Mouse (Mus musculus): ENCODE data around the gene 1700008O03Rik.

Gene 1700008O03Rik

GRCm38 (mm10) chr7:44344622-44345021 lies 41.0 kb downstream of the 1700008O03Rik start:
- DNase-seq (ENCODE audit: low spot score) = no peak

- no peak for DNase-seq (ENCODE audit: low spot score)
Observed at GRCm38 (mm10) chr7:44343459-44344015, 42.1 kb downstream of the 1700008O03Rik start.

- DNase-seq (ENCODE audit: low spot score) = no peak
Observed at GRCm38 (mm10) chr7:44341714-44342113, 43.9 kb downstream of the 1700008O03Rik start.

DNA sequence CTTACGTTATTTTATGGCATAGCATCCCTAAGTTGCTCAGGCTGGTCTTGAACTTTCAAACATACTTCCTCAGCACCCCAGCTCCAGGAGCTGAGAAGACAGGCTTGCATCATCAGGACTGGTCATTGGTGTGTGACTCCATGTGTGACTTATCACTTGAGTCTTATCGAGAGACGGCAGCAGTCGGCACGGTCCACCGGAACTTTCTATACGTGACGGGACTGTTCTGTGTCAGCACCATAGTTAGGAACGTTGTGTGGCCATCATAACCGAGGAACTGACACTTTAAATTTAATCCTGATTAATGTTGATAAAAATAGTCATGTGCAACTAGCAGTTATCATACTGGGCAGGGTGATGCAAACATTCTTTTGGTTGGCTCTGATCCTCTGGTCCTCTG lies 44.5 kb downstream of the 1700008O03Rik start:
- DNase-seq (ENCODE audit: low spot score) = no peak

DNA sequence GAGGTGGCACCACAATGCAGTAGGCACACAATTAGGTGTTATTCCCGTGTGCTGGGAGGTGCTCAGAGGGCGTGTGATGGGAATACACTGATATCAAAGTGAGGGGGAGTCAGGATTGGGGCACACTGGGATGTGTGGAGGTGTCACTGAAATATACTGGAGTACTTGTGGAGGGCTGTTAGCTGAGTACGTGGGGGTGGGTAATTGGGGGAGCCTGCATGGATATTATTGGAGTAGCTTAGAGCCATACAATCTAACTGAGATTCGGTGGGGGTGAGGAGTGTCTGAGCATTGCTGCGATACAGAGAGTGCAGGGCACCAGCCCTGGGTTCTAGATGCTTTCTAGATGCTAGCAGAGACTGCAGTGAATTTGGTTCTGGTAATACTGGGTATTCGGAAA lies 45.4 kb downstream of the 1700008O03Rik start:
- DNase-seq (ENCODE audit: low spot score) = no peak

DNA sequence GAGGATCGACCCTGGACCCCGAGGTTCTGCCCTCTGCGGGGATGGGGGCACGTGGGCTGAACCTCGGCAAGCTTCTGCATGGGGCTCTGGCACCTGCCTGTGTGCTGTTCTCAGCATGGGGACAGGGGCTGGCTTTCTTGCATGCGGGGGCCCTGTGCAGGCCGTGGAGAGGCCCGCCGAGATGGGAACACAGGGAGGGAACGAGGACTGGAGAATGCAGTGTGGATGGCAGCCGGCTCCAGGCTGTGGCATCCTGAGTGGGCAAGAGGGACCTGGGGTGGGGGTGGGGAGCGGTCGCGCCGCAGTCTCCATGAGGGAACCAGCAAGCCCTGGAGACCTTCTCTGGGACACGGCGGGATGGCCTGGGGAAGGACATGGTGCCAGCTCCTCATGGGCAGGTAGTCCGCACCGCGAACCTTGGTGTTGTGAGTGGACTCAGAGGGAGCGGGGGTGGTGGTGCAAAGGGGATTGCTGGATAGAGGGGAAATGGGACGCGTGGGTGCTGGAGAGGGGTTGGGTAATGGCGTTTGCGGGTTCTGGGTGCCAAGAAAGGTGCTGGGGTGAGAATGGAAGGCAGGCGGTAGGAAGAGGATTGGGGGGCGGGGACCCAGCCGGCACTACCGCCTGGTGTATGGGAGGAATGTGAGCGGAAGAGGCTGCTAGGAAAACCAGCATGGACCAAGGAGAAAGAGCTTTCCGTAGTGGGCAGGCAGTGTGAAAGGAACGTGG lies 48.3 kb downstream of the 1700008O03Rik start:
- DNase-seq (ENCODE audit: low spot score) = no peak

- no peak for DNase-seq (ENCODE audit: low spot score)
Observed at GRCm38 (mm10) chr7:44336046-44337021, 49.3 kb downstream of the 1700008O03Rik start.

GRCm38 (mm10) chr7:44335031-44335878 lies 50.4 kb downstream of the 1700008O03Rik start:
- peak; percentile 68 for DNase-seq (ENCODE audit: low spot score)

GRCm38 (mm10) chr7:44334139-44334538 lies 51.5 kb downstream of the 1700008O03Rik start:
- no peak for DNase-seq (ENCODE audit: low spot score)

DNA sequence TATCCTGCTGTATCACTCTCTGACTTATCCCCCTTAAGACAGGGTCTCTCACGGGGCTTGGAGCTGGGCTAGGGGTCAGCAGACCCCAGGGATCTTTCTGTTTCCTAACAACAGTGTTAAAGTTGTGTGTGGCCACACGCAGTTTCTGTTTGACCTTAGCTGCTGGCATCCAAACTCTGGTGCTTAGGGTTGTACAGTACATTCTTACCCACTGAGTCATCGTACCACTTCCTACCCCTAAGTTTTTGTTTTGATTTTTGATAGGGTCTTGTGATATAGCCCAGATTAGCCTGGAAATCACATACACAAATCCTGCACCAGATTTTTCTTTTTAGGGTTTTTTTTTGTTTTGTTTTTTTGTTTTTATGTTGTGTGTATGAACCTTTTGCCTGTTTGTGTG lies 53.3 kb downstream of the 1700008O03Rik start:
- no peak for DNase-seq (ENCODE audit: low spot score)

- no peak for DNase-seq (ENCODE audit: low spot score)
Observed at GRCm38 (mm10) chr7:44326614-44327013, 59.0 kb downstream of the 1700008O03Rik start.

GRCm38 (mm10) chr7:44322290-44322689 lies 63.3 kb downstream of the 1700008O03Rik start:
- DNase-seq (ENCODE audit: low spot score) = no peak

GRCm38 (mm10) chr7:44320886-44321285 lies 64.7 kb downstream of the 1700008O03Rik start:
- DNase-seq (ENCODE audit: low spot score) = no peak

DNA sequence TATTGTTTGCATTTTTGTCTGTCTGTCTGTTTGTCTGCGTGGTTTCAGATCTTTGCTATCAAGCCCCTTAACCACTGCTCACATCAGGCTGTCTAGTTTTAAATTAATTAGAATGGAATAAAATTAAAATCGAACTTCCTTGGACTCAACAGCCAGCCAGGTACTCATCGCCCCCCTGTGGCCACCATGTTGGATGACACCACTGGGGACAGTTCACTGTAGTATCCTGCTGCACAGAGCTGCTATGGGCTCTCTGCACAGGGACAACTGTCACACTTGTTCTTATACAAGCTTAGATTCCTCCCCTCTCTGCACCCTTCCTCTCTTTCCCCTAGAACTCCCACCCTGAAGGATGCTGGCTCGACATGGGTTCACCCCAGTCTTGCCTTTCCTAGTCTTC lies 67.7 kb downstream of the 1700008O03Rik start:
- DNase-seq (ENCODE audit: low spot score) = peak; percentile 56

- DNase-seq (ENCODE audit: low spot score) = no peak
Observed at GRCm38 (mm10) chr7:44312484-44312883, 73.1 kb downstream of the 1700008O03Rik start.

DNA sequence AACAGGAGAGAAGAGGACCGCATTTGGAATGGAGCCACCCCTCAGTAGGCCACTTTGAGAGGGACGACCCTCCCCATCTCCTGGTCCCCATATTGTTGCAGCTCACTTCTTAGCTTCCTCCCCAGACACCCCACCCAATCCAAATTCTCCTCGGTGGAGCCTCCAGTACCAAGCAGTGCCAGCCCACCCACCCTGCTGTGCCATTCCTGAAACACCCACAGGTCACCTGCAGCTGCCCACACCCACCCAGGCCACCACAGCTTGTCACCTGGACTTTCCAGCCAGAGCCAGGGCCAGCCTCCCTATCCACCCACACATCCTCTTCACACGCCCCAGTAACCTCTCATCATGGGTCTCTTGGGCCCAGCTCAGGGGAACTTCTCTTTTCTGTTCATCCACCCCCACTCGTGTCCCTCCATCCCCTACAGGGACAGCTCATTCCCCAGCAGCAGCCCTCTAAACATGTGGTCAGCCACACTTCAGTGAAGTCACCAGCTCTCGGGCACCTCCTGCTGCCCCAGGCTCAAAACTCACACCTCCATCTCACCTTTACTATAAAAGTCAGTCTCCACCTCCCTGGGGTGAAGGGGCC lies 73.8 kb downstream of the 1700008O03Rik start:
- no peak for DNase-seq (ENCODE audit: low spot score)

- DNase-seq (ENCODE audit: low spot score) = peak; percentile 68
Observed at GRCm38 (mm10) chr7:44310878-44311712, 74.5 kb downstream of the 1700008O03Rik start.

DNA sequence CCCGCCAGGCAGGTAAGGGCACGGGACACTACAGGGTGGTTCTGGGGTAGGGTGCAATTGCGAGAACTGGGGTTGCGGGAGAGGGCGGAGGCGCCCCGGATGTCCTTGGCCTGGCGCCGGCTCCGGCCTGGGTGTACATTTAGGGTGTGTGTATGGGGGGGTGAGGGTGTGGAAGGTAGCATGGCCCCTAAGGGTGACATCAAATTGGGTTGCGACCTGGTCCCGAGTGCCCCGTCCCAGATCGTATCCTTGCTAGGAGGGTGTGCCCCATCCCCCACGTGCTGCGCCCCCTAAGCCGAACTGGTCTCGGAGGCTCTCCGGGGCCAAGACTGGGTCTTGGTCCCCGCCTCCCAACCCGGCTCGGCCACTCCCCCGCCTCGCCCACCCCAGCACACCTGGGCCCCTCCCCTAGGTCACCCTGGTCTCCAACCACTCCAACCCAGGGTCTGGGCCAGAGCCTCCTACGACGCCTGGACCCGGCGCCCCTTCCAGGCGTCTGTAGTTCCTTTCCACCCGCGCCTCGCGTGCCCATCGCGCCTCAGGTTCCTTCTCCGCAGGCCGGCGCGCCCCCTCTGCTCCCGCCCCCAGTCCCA lies 75.2 kb downstream of the 1700008O03Rik start:
- peak; percentile 24 for DNase-seq (ENCODE audit: low spot score)

Data from embryo, embryonic 10 days (tissue).